16 mouse cellular contexts compared by ENCODE assay signal in genomic region chr10:40830312-40830711, GRCm38 (mm10). TPM values are rescaled to one million over a fixed set of nuclear protein-coding genes. Genes with fewer than 3 reads are reported as not detected.
"Had no signal": no experiment of that assay in that cellular context is flagged by ENCODE, and none has a peak within 500 bp of the region (broad histone marks: within the 10 kb centered on the region; RNA-seq: fewer than 3 reads in every experiment).

No protein-coding gene starts in this region.

- H3K4me1 ChIP-seq: limb, embryonic 15.5 days; liver, embryonic 13.5 days; lung, embryonic 15.5 days; megakaryocyte, embryonic 14.5 days; midbrain, embryonic 15.5 days; neural tube, embryonic 13.5 days; stomach, embryonic 15.5 days had no signal

- H3K4me3 ChIP-seq: limb, embryonic 15.5 days; liver, embryonic 13.5 days; lung, embryonic 15.5 days; megakaryocyte, embryonic 14.5 days; midbrain, embryonic 15.5 days; neural tube, embryonic 13.5 days; stomach, embryonic 15.5 days had no signal

- H3K27ac ChIP-seq: limb, embryonic 15.5 days; liver, embryonic 13.5 days; lung, embryonic 15.5 days; macrophage; midbrain, embryonic 15.5 days; neural tube, embryonic 13.5 days; stomach, embryonic 15.5 days had no signal

- ATAC-seq: liver, postnatal 0 days; midbrain, embryonic 15.5 days had no signal

- DNase-seq: kidney, adult 8-10 months; kidney, postnatal 25 days; layer of hippocampus, adult 9-11 months; liver, embryonic 13.5 days; liver, postnatal 0 days; lung, postnatal 14 days; retina, postnatal 1 day; right cerebral cortex, postnatal 4 days; spleen, adult 18-20 months had no signal

- H3K27me3 ChIP-seq: limb, embryonic 15.5 days; liver, embryonic 13.5 days; lung, embryonic 15.5 days; megakaryocyte, embryonic 14.5 days; midbrain, embryonic 15.5 days; neural tube, embryonic 13.5 days; stomach, embryonic 15.5 days had no signal

RNA-seq across cellular contexts. Expression of gene Wasf1, which starts 53.0 kb away (rescaled TPM):
- polyA plus RNA-seq: macrophage had no signal
